Mouse (Mus musculus) CD8-positive naive resting alpha-beta T cell, adult 2 months (primary cell): ENCODE results near the gene Chkb.

Experiments
- DNase-seq, 2 experiments: peaks; one replicate each; pipeline ENCODE4 v3.0.0; 2022; ENCODE audit warnings: low read depth in 2 of 2, low spot score in 2 of 2

Chkb gene

DNA sequence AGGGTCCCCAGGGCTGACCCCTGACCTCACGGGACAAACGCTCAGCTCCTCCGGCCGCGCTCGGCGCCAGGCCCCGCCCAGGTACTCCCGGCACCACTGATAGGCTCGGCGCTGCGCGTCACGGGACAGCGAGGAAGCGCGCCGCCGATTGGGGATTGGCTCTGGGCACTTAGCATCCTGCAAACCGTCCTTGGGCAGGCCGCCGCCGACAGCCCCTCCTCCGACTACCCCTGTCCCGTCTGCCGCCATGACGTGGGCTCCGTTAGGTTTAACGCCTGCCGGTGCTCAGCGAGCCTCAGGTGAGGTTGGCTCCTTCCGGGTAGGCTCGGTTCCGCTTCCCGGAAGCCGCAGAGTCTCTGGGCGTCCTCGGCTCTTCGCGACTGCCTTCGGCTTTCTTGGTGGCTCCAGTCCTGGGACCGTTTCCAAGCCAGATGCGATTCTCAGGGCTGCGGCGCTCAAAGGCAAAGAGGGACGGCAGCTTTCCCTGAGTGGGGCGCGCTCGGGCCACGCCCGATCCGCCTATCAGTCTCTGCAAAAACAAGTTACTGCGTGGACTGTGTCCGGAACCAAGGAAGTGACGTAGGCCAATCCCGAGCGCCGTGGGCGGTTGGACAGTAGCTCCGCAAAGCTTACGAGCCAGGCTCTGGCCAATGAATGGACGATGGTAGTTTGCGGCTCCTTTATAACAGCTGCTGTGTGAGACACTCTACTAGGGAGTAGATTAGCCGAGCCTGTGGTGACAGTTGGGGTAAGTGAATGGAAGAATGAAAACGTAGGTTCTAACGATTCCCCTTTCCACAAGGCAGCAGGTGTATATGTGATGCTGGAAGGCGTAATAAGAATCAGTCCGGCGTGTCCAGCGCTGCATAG is at the start of gene Chkb, which contains the start of the genes C730034F03Rik and Gm44502:
Chkb (minus strand) TSS at position 557 of the 870 bp plus-strand sequence.
C730034F03Rik (plus strand) TSS at position 238 of the 870 bp plus-strand sequence.
Gm44502 (minus strand) TSS at position 345 of the 870 bp plus-strand sequence.
- DNase-seq: peak; percentile 85 to 88

DNA sequence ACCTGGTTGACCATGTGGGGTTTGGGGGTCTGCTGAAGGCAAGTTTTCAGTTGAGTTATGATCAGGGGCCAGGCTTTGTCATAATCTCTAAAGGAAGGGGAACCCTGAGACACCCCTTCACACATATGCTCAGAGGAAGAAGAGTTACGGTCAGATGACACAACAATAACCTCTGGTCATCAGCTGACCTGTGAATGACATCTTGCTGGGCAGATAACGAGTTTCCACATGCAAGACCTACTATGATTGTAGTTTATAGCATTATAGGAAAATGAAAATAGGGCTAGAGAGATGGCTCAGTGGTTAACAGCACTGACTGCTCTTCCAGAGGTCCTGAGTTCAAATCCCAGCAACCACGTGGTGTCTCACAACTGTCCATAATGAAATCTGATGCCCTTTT is 48.9 kb upstream of the Chkb start:
- DNase-seq: no peak

DNA sequence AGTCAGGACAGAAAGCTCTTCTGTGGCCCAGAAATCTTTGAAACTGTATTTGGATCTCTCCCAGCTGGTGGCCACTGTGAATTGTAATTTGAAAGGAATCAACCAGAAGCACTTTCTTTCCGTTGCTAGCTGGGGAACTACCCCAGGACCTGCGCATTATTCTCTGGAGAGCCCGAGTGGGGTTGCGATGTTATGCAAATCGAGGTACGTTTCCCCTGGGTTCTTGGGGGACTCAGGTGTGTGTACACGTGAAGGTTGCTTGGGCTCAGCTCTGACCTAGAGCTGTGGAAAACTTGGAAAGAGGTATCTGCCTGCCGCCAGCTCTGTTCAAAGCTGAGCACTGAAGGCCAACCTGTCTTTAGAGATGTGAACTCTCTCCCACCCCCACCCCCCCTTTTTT is 48.1 kb upstream of the Chkb start:
- DNase-seq: no peak

DNA sequence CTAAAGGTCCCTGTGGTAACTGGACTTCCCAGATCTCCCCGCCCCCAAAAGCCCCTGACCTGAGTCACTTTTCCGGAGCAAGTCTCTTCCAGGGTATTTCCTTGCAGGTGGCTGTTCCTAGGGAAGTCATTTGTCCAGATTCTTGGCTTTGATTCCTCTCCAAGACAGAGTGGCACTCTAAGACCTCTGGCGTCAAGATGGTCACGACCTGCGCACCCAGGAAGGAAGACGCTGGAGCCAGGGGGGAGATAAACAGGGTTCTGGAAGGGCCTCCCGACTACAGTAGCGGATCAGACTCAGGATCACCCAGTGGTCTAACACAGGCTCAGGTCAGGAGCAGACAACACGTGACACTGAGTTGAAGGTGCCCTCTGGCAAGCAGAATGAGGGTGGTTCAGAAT is 47.4 kb upstream of the Chkb start, which contains the start of gene Arsa:
Arsa (minus strand) TSS at position 335 of the 401 bp plus-strand sequence.
- DNase-seq: no peak

DNA sequence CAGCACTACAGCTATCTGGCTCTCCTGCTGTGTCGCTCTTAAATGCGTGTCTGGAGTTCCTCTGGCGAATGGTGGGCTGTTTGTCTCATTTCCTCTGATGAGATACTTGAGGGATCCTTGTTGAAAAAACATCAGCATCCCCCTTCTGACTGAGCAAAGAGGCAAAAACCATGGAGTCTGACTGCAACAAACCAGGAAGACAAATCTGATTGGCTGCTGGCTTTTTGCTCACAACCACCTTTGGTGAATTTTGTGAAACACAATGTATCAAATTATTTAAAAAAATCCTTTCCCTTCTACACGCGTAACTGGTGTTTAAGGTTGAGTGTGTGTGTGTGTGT is 46.7 kb upstream of the Chkb start:
- DNase-seq: no peak

DNA sequence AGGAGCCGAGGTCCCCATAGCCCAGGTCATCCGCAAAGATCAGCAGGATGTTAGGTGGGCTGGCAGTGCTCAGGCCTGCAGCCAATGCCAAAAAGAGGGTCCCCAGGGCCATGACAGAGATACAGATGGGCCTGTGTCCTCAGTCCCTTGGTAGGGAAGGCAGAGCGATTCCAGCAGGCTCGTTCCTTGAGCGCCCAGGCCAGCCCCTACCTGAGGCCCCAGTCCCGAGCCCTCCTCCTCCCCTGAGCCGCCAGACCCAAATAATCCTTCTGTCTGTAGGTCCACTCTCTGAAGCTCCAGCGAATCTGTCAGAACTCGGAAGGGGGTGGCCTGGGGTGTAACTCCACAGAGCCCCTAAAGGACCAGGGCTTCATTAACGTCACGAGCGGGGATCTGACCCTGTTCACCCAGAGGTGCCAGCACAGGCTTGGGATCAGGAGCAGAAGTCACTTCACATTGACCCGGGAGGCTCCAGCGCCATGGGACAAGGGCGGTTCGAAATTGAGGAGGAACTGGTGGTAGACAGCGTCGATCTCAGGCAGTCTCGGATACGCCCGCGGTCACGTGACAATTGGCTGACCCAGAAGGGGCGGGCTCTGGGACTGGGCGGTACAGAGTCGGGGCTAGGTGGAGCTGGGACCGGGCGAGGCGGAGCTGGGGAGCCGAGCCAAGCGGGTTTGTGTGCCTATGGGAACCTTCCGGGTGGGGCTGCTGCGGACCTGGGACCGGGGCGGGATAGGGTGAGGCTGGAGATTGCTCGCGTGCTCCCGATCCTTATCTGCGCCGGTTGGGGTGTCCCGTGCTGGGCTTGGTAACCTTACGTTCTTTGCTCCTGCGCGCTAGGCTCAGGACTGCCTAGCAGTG is 46.1 kb upstream of the Chkb start:
- DNase-seq: peak; percentile 82 to 87

DNA sequence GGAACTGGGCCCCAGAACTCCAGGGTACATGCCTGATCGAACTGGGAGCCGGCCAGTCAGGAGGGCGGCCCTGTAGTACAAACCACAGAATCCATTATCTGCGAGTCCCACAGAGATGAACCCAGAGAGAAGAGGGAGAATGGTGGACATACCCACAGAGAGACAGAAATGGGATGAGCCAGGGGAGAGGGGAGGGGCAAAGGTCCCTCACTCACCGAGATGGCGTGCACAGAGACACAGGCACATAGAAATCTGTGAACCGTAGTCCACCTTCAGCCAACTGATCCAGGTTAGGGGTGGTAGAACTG is 45.5 kb upstream of the Chkb start:
- DNase-seq: no peak

DNA sequence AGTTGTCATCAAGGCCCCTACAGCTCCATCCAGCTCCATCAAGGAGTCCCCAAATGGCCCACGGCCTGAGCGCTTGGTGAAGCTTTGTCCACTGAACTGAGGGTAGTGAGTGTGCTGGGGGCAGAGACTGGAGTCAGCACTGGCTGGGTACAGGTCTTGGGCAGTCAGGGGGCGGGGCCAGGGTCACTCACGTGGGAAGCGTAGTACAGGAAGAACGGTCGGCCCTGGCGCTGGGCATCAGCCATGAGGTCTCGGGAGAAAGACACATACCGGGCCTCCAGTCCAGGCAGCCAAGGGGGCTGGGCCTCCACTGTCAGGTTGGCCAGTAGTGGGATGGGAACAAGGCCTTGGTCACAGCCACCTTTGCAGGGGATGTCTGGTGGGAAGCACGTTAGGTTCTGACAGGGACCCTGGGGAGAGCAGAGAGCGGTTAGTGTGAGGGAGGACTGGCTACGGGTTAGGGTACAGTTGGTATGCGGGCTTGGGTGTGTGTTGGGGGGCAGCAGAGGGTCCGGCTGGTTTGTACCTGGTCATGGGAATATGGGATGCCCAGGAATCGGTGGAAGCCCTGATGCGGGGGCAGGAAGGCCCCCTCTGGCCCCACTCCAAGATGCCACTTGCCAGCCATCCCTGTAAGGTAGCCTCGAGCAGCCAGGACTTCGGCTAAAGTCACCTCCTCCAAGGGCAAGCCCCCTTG is 45.0 kb upstream of the Chkb start:
- no peak for DNase-seq

DNA sequence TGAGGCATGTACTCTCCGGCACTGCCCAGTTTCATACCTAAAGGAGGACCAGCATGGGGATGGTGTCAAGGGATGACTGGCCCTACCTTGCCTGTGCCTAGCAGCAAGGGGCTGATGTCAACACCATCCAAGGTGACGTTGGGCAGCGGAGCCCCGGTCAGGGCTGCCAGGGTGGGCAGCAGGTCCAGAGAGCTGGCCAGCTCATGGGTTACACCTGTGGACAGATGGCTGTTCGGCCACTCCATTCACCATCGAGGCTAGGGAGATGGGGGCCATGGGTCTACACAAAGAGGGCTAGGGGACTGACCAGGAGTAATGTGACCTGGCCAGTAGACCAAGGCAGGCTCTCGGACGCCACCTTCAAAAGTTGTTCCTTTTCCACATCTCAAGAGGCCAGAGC is 44.2 kb upstream of the Chkb start:
- no peak for DNase-seq

DNA sequence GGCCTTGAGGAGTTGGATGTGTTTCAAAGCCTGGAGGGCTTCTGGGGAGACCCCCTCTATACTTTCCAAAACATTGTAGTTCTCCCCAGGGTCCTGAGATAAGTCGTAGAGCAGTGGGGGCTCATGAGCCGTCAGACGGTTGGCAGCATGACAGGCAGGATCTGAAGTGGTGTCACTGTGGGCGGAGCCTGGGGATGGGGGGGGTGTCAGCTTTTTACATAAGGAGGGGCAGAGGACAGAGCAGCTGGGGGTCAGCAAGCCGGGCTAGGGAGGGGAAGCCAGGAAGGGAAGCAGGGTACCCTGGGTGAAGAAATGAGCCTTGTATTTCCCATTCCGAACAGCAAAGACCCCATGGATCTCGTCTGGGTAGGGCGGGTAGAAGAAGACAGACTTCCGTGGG is 43.7 kb upstream of the Chkb start:
- no peak for DNase-seq

DNA sequence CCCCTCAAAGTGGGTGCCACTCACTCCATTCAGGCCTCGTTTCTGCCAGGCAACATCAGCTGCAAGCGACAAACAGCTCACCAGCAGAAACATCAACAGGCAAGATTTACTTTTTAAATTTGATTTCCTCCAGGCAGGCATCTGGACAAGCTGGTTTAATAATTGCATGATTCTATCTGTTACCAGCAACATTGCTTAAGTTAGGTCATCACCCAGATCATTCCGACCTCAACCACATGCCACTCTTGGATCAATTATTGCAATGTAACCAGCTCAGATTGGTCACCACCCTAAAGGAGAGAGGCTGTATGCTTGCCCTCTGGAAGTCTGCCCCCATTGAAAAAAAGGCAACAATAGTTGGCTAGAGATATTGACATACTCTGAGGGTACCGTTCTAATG is 41.8 kb upstream of the Chkb start:
- DNase-seq: no peak

DNA sequence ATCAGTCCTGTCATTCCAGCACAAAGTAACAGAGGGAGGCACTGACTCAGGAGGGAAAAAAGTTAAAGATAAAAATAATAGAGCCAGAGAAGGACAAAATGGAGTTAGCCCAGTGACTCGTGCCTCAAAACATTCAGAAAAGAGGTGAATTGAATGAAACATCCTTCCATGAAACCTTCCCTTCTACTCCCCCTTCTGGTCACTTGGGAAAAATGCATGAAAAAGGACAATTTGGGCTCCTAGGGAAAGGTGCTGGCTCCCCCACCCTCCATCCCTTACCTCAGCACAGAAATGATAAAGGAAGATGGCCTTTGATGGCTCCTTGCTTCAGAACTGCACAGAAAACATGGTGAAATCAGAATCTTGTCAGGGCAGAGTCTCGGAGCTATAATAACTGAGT is 38.9 kb upstream of the Chkb start:
- no peak for DNase-seq

DNA sequence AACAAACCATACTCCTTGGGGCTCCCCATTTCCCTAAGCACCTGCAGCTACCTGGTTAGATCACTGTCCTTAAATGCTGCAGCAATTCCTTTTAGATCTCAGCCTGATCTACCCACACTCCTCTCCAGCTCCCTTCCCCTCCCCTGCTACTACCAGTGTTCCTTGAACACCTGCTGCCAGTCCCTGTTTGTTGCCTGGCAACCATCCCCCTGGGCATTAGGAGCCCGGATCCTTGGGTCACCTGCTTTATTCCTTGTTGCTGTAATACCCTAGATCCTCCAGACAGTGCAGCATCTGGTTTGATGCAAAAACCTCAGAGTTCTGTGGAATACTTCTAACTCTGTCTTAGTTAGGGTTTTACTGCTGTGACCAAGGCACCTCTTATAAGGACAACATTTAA is 35.3 kb upstream of the Chkb start:
- DNase-seq: no peak

DNA sequence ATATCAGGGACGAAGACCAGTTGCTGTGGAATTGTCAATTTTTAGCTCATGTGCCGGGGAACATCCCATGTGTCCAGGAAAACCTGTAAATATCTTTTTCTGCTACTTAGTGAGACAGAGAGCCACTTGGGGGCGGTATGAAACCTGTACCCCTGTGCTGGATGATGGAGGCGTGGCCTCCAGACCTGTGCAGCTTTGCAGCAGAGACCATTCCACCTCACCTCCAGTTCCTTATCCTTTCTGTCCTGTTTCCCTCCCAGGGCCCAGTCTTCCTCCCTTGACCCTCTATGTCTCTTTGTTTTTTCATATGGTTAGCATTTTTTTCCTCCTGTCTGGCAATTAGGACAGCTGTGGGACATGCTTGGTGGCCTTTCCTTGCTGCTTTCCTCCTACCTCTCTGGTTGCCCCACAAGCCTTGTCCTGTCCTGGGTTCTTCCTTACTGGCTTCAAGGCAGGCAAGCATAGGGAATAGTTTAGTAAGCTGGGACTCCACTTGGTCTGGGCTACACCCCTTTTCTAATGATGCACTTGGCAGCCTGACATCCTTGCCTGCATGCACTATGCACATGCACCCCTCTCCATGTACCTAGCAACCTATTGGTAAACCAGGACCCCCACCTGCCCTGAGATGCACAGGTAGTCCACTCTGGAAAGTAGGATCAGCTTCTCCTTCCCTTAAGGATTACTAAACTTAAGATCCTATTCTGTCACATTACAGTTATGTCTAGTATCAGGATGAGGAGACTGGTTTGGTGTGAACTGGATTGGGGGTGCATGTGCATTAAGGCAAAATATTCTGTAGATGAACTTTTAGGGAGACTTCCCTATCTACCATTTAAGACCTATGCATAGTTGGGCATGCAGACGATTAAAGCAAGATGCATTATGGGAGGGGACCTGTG is 33.9 kb upstream of the Chkb start:
- no peak for DNase-seq

DNA sequence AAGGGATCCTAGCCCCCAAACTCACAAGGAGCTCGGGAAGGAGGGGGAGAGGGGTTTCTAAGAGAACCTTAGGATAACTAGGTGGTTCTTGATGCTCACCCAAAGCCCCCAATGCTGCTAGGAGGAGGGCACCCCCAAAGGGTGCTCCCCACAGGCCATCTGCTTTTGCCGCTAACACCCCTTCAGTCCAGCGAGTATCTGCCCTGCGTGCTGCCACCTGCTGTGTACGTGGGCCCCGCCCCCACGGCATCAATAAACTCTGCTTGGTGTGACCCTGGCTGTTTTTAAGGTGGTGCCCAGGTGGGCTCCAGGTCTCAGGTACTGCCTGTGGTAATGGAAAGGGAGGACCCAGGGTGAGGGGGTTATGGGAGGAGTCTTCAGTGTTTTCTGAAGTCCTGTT is 32.5 kb upstream of the Chkb start:
- DNase-seq: no peak

DNA sequence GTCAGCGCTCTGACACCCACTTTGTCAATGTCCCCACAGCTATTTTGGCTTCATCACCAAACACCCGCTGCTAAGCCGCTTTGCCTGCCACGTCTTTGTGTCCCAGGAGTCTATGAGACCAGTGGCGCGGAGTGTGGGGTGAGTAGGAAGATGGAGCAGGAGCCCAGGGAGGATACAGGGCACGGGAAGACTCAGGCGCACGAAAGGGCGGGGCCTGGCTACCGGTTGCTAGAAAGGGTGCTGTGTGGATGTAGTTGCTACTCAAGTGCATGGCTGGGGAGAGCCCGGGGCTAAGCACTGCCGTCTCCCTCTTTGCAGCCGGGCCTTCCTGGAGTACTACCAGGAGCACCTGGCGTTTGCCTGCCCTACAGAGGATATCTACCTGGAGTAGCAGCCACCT is 31.6 kb upstream of the Chkb start:
- no peak for DNase-seq

DNA sequence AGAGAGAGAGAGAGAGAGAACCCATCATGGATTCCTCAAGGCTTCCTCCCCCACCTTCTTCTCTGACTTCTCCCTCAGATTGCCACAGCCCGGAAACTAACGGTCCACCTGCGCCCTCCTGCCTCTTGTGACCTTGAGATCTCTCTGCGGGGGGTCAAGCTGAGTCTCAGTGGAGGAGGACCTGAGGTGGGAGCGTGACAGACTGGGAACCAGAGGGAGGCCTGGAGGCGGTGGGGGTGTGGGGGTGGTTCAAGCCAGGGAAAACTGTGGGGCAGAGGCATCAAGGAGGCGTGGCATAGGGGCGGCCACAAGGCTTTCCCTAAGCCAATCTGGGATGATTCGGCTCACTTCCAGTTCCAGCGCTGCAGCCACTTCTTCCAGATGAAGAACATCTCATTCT is 30.6 kb upstream of the Chkb start:
- no peak for DNase-seq

DNA sequence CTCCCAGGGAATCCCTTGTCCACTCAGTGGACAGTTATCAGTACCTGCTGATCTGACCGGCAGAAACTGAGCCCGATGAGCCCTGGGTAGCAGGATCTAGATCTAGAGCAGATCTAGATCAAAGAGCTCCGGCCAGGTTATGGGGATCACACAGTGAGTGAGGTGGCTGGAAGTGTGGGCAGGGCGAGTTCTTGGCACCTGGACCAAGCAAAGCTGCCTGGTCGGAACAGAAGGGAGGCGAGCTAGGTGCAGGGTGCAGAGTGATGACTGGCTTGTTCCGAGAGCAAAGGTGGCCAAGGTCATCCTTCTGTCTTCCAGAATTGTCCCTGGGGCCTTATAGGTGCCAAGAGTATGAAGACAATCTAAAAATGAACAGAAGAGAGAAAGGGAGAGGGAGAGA is 30.1 kb upstream of the Chkb start:
- DNase-seq: no peak

DNA sequence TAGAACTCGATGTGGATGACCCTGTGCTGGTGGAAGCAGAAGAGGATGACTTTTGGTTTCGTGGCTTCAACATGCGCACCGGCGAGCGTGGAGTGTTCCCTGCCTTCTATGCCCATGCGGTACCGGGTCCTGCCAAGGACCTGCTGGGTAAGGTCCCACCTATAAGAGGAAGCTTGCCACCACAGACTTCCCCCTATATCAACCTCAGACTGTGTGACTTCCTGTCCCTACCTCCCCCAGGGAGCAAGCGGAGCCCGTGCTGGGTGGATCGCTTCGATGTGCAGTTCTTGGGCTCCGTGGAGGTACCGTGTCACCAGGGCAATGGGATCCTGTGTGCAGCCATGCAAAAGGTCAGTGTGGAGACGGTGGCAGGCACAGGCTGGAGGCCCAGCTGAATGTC is 29.2 kb upstream of the Chkb start:
- DNase-seq: no peak

DNA sequence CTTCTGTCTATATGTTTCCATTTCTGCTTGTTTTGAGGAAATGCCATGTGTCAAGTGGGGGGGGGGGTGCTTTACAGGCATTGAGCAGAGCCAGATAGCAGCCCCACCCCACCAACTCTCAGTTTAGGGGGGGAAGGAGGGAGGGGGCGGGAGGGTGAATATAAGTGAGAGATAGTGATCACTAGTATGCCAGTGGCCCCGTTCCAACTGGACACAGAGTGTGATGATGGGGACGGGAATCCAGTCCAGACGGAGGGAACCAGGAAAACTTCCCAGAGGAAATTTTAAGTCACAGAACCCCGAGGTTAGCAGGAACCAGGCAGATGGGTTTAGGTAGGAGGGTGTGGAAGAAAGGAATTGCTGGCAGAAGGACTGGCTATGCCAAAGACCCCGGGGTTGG is 25.9 kb upstream of the Chkb start:
- no peak for DNase-seq

DNA sequence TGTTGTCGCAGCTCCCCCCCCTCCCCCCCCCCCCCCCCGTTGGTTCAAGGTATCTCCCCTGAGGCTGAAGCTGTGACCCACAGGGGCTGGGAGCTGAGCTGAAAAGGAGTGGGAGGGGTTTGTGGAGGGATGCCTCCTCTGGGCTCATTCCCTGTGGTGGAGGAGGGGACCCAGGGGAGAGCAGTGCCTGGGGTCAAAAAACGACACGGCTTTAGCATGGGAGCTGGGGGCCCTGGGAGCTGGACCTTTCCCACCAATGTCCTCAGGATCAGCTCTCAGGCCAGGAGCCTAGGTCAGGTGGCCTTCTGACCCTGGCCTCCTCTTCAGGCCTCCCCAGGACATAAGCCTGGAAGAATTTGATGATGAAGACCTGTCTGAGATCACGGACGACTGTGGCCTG is 25.1 kb upstream of the Chkb start:
- no peak for DNase-seq
